Mouse (Mus musculus) embryonic stem cell, embryonic (primary cell): Measurements from ENCODE around the gene Slc4a1.

Experiments used
- CTCF ChIA-PET, 4 experiments: fragments of 300-600 bp in 2 of 4; fragments of 350-600 bp in 2 of 4; sonication (Branson Sonifier 250); formaldehyde crosslinking; loops; one replicate each; lab custom pipeline; 2022; ENCODE audit warnings: inconsistent platforms in 2 of 4; lab: Charles Lee
- POLR2A ChIA-PET, 4 experiments: fragments of 300-600 bp in 2 of 4; fragments of 350-600 bp in 2 of 4; sonication (Branson Sonifier 250); formaldehyde crosslinking; loops; one replicate each; lab custom pipeline; 2022; ENCODE audit warnings: antibody characterized with exemption in 4 of 4, inconsistent platforms in 1 of 4; lab: Charles Lee

The Slc4a1 gene

GRCm38 (mm10) chr11:102309821-102310617, 56.0 kb downstream of the Slc4a1 start:
- ChIA-PET POLR2A (interaction anchor here (0.6 to 42.0 kb wide), 71 partner anchors 2 to 301 kb away, joined by 3 to 1349 read pairs (median 4); partner anchors contain the start of genes Slc25a39 (in 4 of the 4), Ubtf (in 4 of the 4), Grn (in 3 of the 4) and Rundc3a (in 3 of the 4)), CTCF (interaction anchor here (0.6 to 5.6 kb wide), 46 partner anchors 9 to 395 kb away, joined by 3 to 62 read pairs (median 7); partner anchors contain the start of genes Grn (in 4 of the 4), Slc25a39 (in 3 of the 4), Fam171a2 (in 2 of the 4) and Ubtf (in 2 of the 4))

- CTCF ChIA-PET, result interaction anchor here (0.5 to 5.6 kb wide), 86 partner anchors 8 to 1890 kb away, joined by 3 to 62 read pairs (median 4); partner anchors contain the start of genes Grn (in 4 of the 4), Slc25a39 (in 3 of the 4), Fam171a2 (in 2 of the 4) and Tmub2 (in 2 of the 4)
- POLR2A ChIA-PET, result interaction anchor here (0.6 to 42.0 kb wide), 70 partner anchors 3 to 643 kb away, joined by 3 to 1349 read pairs (median 5); partner anchors contain the start of genes Rundc3a (in 4 of the 4), Slc25a39 (in 4 of the 4), Tmub2 (in 4 of the 4) and Ubtf (in 4 of the 4)
Observed at GRCm38 (mm10) chr11:102308979-102309378, 57.0 kb downstream of the Slc4a1 start.

- ChIA-PET CTCF (interaction anchor here (0.6 to 5.6 kb wide), 37 partner anchors 10 to 345 kb away, joined by 3 to 62 read pairs (median 5); partner anchors contain the start of genes Grn (in 4 of the 4), Slc25a39 (in 2 of the 4), Ubtf (in 2 of the 4) and Tmub2 (in 1 of the 4)), POLR2A (interaction anchor here (0.7 to 42.0 kb wide), 35 partner anchors 4 to 642 kb away, joined by 3 to 1349 read pairs (median 8); partner anchors contain the start of genes Slc25a39 (in 4 of the 4), Tmub2 (in 4 of the 4), Ubtf (in 4 of the 4) and Grn (in 2 of the 4))
Observed at GRCm38 (mm10) chr11:102308104-102308503, 57.9 kb downstream of the Slc4a1 start.

GRCm38 (mm10) chr11:102305359-102305758, 60.6 kb downstream of the Slc4a1 start:
- CTCF ChIA-PET, result interaction anchor here in 1 of 4 experiments (0.7 to 5.6 kb wide), 5 partner anchors 18 to 132 kb away, joined by 3 to 62 read pairs (median 3); partner anchors contain the start of genes BC030867 and Slc25a39
- POLR2A ChIA-PET, result interaction anchor here (0.6 to 42.0 kb wide), 19 partner anchors 9 to 186 kb away, joined by 3 to 1349 read pairs (median 5); partner anchors contain the start of genes Slc25a39 (in 3 of the 4), Rundc3a (in 2 of the 4), Ubtf (in 2 of the 4) and Atxn7l3 (in 1 of the 4)

GRCm38 (mm10) chr11:102304141-102304540, 61.9 kb downstream of the Slc4a1 start:
- ChIA-PET POLR2A (interaction anchor here (0.7 to 42.0 kb wide), 18 partner anchors 11 to 143 kb away, joined by 3 to 1349 read pairs (median 3); partner anchors contain the start of genes Slc25a39 (in 3 of the 4), Grn (in 2 of the 4), Rundc3a (in 2 of the 4) and BC030867 (in 1 of the 4)), CTCF (interaction anchor here in 1 of 4 experiments (0.6 to 0.7 kb wide), 2 partner anchors 126 to 130 kb away, joined by 3 to 4 read pairs; no protein-coding TSS in a partner anchor)

- ChIA-PET POLR2A (interaction anchor here (0.5 to 42.0 kb wide), 41 partner anchors 9 to 401 kb away, joined by 3 to 1349 read pairs (median 5); partner anchors contain the start of genes Slc25a39 (in 4 of the 4), Asb16 (in 2 of the 4), Grn (in 2 of the 4) and Tmub2 (in 2 of the 4)), CTCF (interaction anchor here in 3 of 4 experiments (0.5 to 3.0 kb wide), 19 partner anchors 9 to 322 kb away, joined by 3 to 12 read pairs (median 4); partner anchors contain the start of genes Grn (in 2 of the 3), Fam171a2 (in 1 of the 3), Slc25a39 (in 1 of the 3) and Tmub2 (in 1 of the 3))
Observed at GRCm38 (mm10) chr11:102299839-102300238, 66.2 kb downstream of the Slc4a1 start.
